Mouse (Mus musculus) small intestine, adult 2 months (tissue): ENCODE data around the gene Smyd2.

Experiments used
- CTCF ChIP-seq: fragments of 200-500 bp; IDR thresholded peaks from 2 replicates; pipeline ENCODE4 v1.5.1; 2012; ENCODE audit warnings: low read depth, mild to moderate bottlenecking, control low read depth, inconsistent platforms, low read length, moderate library complexity, mixed read lengths; ENCODE audit not compliant: insufficient replicate concordance, insufficient read length; ENCODE audit errors: extremely low read depth
- POLR2A ChIP-seq: fragments of 200-500 bp; IDR thresholded peaks from 2 replicates; pipeline ENCODE4 v1.6.1; 2012; ENCODE audit warnings: low read depth, mild to moderate bottlenecking, control low read depth, inconsistent platforms, low read length, moderate library complexity

- no peak for TF ChIP-seq POLR2A
- TF ChIP-seq CTCF: no peak
Measured at GRCm38 (mm10) chr1:189916422-189917125, 5.6 kb downstream of the Smyd2 start.
